Mouse (Mus musculus): ENCODE data around the gene Nktr. TPM values are rescaled to one million over a fixed set of nuclear protein-coding genes. Genes with fewer than 3 reads are reported as not detected.

Gene Nktr
- polyA plus RNA-seq, 1 experiment from 2014 or later: 74.2 TPM

DNA sequence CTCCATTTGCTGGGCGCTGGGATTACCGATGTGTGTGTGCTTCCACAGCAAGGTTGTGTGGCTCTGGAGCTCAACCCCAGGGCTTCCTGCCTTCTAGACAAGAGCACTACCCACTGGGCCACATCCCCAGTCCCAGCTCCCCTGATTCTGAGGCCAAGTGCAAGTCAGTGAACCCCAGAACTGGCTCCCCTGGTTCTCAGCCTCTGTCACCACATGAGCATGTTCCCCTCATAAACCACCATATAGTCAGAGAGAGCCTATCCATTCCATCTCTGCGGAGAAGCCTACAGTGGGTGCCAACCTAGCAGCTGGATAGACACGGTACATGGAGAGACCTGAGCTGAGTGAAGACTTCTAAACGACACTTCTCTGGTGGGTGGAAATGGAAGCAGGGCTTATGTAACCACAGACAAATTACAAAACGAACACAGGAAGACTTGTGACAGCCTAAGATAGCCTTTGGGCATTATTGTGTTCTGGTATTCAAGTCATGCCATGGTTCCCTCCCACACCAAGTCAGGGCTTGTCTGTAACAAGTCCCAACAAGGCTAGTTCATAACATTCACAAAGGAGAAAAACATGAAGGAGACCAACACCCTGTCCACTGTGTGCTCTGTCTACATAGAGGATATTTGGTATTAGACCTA lies 12.8 kb upstream of the Nktr start:
- ATAC-seq (ENCODE audit: insufficient read depth): no peak
- Histone ChIP-seq H3K4me3 (ENCODE audit: low read depth, low read length) (no peak overlapping the region), H3K4me2 (peak overlapping the region; percentile 92)

GRCm38 (mm10) chr9:121707801-121708200 lies 11.2 kb upstream of the Nktr start:
- H3K27ac ChIP-seq (ENCODE audit: low read depth): no peak overlapping the region
- no peaks in the 10 kb centered on the region for H3K27me3 ChIP-seq (ENCODE audit: insufficient read depth, low read length)
- DNase-seq: no peak
- H3K4me2 ChIP-seq: no peak overlapping the region
- H3K36me3 ChIP-seq (ENCODE audit: insufficient read depth): peaks cover 6% of the 10 kb centered on the region; the same call in 1 of the 2 replicates
- no peak for TF ChIP-seq CTCF (IDR thresholded peaks at IDR 0.05; ENCODE audit: low read depth)
- no peak overlapping the region for H3K4me3 ChIP-seq (ENCODE audit: low read depth, low read length)
- WGBS: 51% methylated on average over 6 of the region's 6 CpGs
- H3K9ac ChIP-seq: no peak overlapping the region
- no peaks in the 10 kb centered on the region for H3K9me3 ChIP-seq (ENCODE audit: low read depth, low read length)
- no peak for ATAC-seq (ENCODE audit: insufficient read depth)
- peaks cover 17% of the 10 kb centered on the region for H3K4me1 ChIP-seq (ENCODE audit: insufficient read depth)

More for the DNA sequence above, 12.8 kb upstream of the Nktr start:
- Histone ChIP-seq H3K27me3 (ENCODE audit: insufficient read depth, low read length) (no peaks in the 10 kb centered on the region), H3K36me3 (ENCODE audit: insufficient read depth) (no peaks in the 10 kb centered on the region), H3K4me1 (ENCODE audit: insufficient read depth) (peaks cover 13% of the 10 kb centered on the region), H3K9ac (no peak overlapping the region), H3K9me3 (ENCODE audit: low read depth, low read length) (no peaks in the 10 kb centered on the region), H3K27ac (ENCODE audit: low read depth) (no peak overlapping the region)
- no peak for TF ChIP-seq CTCF (IDR thresholded peaks at IDR 0.05; ENCODE audit: low read depth)
- WGBS: 77% methylated on average over 6 of the region's 6 CpGs
- DNase-seq: no peak

GRCm38 (mm10) chr9:121708506-121709486 lies 10.2 kb upstream of the Nktr start:
- 64% methylated on average over 7 of the region's 7 CpGs for WGBS
- H3K4me3 ChIP-seq (ENCODE audit: low read depth, low read length): no peak overlapping the region
- H3K9ac ChIP-seq: no peak overlapping the region
- H3K36me3 ChIP-seq (ENCODE audit: insufficient read depth): peaks cover 12% of the 10 kb centered on the region; the same call in 1 of the 2 replicates
- no peak for ATAC-seq (ENCODE audit: insufficient read depth)
- H3K4me1 ChIP-seq (ENCODE audit: insufficient read depth): peaks cover 17% of the 10 kb centered on the region
- H3K27me3 ChIP-seq (ENCODE audit: insufficient read depth, low read length): no peaks in the 10 kb centered on the region
- H3K4me2 ChIP-seq: no peak overlapping the region
- TF ChIP-seq CTCF (IDR thresholded peaks at IDR 0.05; ENCODE audit: low read depth): no peak
- no peak for DNase-seq
- no peak overlapping the region for H3K27ac ChIP-seq (ENCODE audit: low read depth)
- no peaks in the 10 kb centered on the region for H3K9me3 ChIP-seq (ENCODE audit: low read depth, low read length)

DNA sequence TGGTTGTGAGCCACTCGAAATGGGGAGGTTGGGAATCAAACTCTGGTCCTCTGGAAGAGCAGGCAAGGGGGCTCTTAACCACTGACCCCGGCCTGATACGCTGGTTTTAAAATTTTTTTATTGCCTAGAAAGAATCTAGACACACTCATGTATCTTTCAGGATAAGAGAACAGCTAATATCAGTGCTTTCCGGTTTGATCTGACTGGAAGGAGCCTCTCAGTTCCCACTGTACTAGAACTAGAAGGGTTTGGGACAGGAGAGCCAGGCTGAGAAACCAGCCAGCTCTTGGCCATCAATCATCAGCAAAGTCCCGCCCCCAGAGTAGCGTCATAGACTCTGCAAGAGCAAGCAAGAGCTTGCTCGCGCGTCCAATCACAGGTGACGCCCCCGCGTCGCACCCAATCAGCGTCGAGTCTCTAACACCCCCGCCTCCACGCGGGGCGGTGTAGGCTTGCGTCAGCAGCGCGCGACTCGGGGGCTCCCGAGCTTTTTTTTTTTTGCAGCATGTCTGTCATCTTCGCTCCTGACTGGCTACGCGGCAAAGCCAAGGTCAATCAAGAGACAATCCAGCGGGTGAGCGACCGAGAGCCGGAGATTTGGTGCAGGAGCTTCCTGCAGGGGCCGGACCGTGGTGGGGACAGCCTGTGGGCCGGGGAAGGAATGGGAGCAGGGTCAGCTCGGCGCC lies 8.9 kb upstream of the Nktr start, which contains the start of gene Ss18l2:
Gene Ss18l2 (plus strand): TSS at position 432 of the 686 bp plus-strand sequence.
- Histone ChIP-seq H3K9me3 (ENCODE audit: low read depth, low read length) (no peaks in the 10 kb centered on the region), H3K4me3 (ENCODE audit: low read depth, low read length) (peak within 1 kb of the TSS; percentile 93), H3K36me3 (ENCODE audit: insufficient read depth) (peaks cover 12% of the 10 kb centered on the region; the same call in 1 of the 2 replicates), H3K4me2 (peak within 1 kb of the TSS; percentile 95), H3K9ac (peak within 1 kb of the TSS; percentile 95), H3K4me1 (ENCODE audit: insufficient read depth) (peaks cover 14% of the 10 kb centered on the region), H3K27me3 (ENCODE audit: insufficient read depth, low read length) (no peaks in the 10 kb centered on the region), H3K27ac (ENCODE audit: low read depth) (peak within 1 kb of the TSS; percentile 95)
- no peak for TF ChIP-seq CTCF (IDR thresholded peaks at IDR 0.05; ENCODE audit: low read depth)
- DNase-seq (peak; percentile 100), ATAC-seq (ENCODE audit: insufficient read depth) (peak; percentile 96)
- WGBS: 4% methylated on average over 37 of the region's 37 CpGs

DNA sequence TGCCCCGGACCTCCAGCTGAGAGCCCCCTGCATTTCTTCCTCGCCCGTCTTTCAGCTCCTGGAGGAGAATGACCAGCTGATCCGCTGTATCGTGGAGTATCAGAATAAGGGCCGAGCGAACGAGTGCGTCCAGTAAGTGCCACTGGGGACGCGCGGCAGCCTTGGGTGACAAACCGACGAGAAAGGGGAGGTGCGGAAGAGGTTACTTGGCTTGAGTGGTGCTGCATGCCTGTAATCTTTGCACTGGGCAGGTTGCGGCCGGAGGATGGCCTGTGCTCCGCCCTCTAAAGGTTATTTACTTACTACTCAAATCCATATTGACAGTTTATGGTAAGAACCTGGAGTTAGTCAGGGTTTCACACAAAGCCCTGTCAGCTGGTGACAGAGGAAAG lies 8.4 kb upstream of the Nktr start:
- Histone ChIP-seq H3K27ac (ENCODE audit: low read depth) (peak overlapping the region; percentile 95), H3K4me3 (ENCODE audit: low read depth, low read length) (peak overlapping the region; percentile 93), H3K27me3 (ENCODE audit: insufficient read depth, low read length) (no peaks in the 10 kb centered on the region), H3K36me3 (ENCODE audit: insufficient read depth) (peaks cover 12% of the 10 kb centered on the region; the same call in 1 of the 2 replicates), H3K9ac (peak overlapping the region; percentile 95), H3K4me2 (peak overlapping the region; percentile 95), H3K4me1 (ENCODE audit: insufficient read depth) (peaks cover 9% of the 10 kb centered on the region; the same call in 1 of the 2 replicates), H3K9me3 (ENCODE audit: low read depth, low read length) (no peaks in the 10 kb centered on the region)
- ATAC-seq (ENCODE audit: insufficient read depth): peak; percentile 22; the same call in 1 of the 2 replicates
- under 1% methylated on average over 18 of the region's 18 CpGs for WGBS
- no peak for DNase-seq
- TF ChIP-seq CTCF (IDR thresholded peaks at IDR 0.05; ENCODE audit: low read depth): no peak

- H3K9me3 ChIP-seq (ENCODE audit: low read depth, low read length): no peaks in the 10 kb centered on the region
- ATAC-seq (ENCODE audit: insufficient read depth) (no peak), DNase-seq (no peak)
- WGBS: 65% methylated on average over 2 of the region's 2 CpGs
- H3K4me2 ChIP-seq: no peak overlapping the region
- no peak overlapping the region for H3K4me3 ChIP-seq (ENCODE audit: low read depth, low read length)
- H3K4me1 ChIP-seq (ENCODE audit: insufficient read depth): no peaks in the 10 kb centered on the region
- no peak overlapping the region for H3K9ac ChIP-seq
- H3K36me3 ChIP-seq (ENCODE audit: insufficient read depth): peaks cover 12% of the 10 kb centered on the region; the same call in 1 of the 2 replicates
- H3K27ac ChIP-seq (ENCODE audit: low read depth): no peak overlapping the region
- TF ChIP-seq CTCF (IDR thresholded peaks at IDR 0.05; ENCODE audit: low read depth): no peak
- no peaks in the 10 kb centered on the region for H3K27me3 ChIP-seq (ENCODE audit: insufficient read depth, low read length)
Measured at GRCm38 (mm10) chr9:121717048-121717447, 1.9 kb upstream of the Nktr start.

Measured in lung, embryonic 14.5 days (tissue).